In genomic region chr13:58761003-58761630, GRCm38 (mm10) we compare ENCODE assay signal across 33 mouse cellular contexts. TPM values are rescaled to one million over a fixed set of nuclear protein-coding genes. Genes with fewer than 3 reads are reported as not detected.
"Had no signal": no experiment of that assay in that cellular context is flagged by ENCODE, and none has a peak within 500 bp of the region (broad histone marks: within the 10 kb centered on the region; RNA-seq: fewer than 3 reads in every experiment).

No protein-coding gene starts in this region.

- H3K27me3 ChIP-seq: limb, embryonic 12.5 days; limb, embryonic 13.5 days; limb, embryonic 15.5 days; liver, embryonic 13.5 days; liver, embryonic 15.5 days; lung, embryonic 15.5 days; megakaryocyte, embryonic 14.5 days; midbrain, embryonic 12.5 days; midbrain, embryonic 13.5 days; midbrain, embryonic 15.5 days had no signal

- H3K36me3 ChIP-seq: limb, embryonic 10.5 days; limb, embryonic 12.5 days; limb, embryonic 13.5 days; limb, embryonic 15.5 days; liver, embryonic 13.5 days; liver, embryonic 15.5 days; lung, embryonic 15.5 days; midbrain, embryonic 10.5 days; midbrain, embryonic 12.5 days; midbrain, embryonic 13.5 days; midbrain, embryonic 15.5 days had no signal

- DNase-seq: left cerebral cortex, postnatal 4 days; liver, embryonic 13.5 days; lung, adult 18-20 months; lung, adult 2 months; lung, embryonic 14.5 days; lung, postnatal 10 days; lung, postnatal 14 days; lung, postnatal 36 days; lung, postnatal 4 days; midbrain, embryonic 14.5 days had no signal

- H3K4me3 ChIP-seq: left cerebral cortex, adult 2 months; limb, embryonic 10.5 days; limb, embryonic 12.5 days; limb, embryonic 13.5 days; limb, embryonic 15.5 days; liver, embryonic 13.5 days; liver, embryonic 15.5 days; lung, embryonic 15.5 days; megakaryocyte, embryonic 14.5 days; midbrain, embryonic 10.5 days; midbrain, embryonic 12.5 days; midbrain, embryonic 13.5 days; midbrain, embryonic 15.5 days; myocyte had no signal

- H3K9me3 ChIP-seq: limb, embryonic 10.5 days; limb, embryonic 12.5 days; limb, embryonic 13.5 days; limb, embryonic 15.5 days; liver, embryonic 13.5 days; liver, embryonic 15.5 days; lung, embryonic 15.5 days; midbrain, embryonic 10.5 days; midbrain, embryonic 12.5 days; midbrain, embryonic 13.5 days; midbrain, embryonic 15.5 days had no signal

- H3K27ac ChIP-seq: left cerebral cortex, adult 2 months; limb, embryonic 10.5 days; limb, embryonic 12.5 days; limb, embryonic 13.5 days; limb, embryonic 15.5 days; liver, embryonic 13.5 days; liver, embryonic 14.5 days; liver, embryonic 15.5 days; lung, embryonic 15.5 days; macrophage; midbrain, embryonic 10.5 days; midbrain, embryonic 12.5 days; midbrain, embryonic 13.5 days; midbrain, embryonic 15.5 days had no signal

- H3K4me1 ChIP-seq: limb, embryonic 12.5 days; limb, embryonic 13.5 days; limb, embryonic 15.5 days; liver, embryonic 13.5 days; lung, embryonic 15.5 days; megakaryocyte, embryonic 14.5 days; midbrain, embryonic 10.5 days; midbrain, embryonic 12.5 days; midbrain, embryonic 13.5 days; midbrain, embryonic 15.5 days had no signal

- H3K4me2 ChIP-seq: limb, embryonic 12.5 days; limb, embryonic 13.5 days; limb, embryonic 15.5 days; liver, embryonic 11.5 days; liver, embryonic 13.5 days; liver, embryonic 15.5 days; lung, embryonic 14.5 days; lung, embryonic 15.5 days; midbrain, embryonic 11.5 days; midbrain, embryonic 12.5 days; midbrain, embryonic 13.5 days; midbrain, embryonic 15.5 days had no signal

- H3K9ac ChIP-seq: limb, embryonic 12.5 days; limb, embryonic 13.5 days; limb, embryonic 15.5 days; liver, embryonic 13.5 days; liver, embryonic 14.5 days; liver, embryonic 15.5 days; lung, embryonic 14.5 days; lung, embryonic 15.5 days; midbrain, embryonic 12.5 days; midbrain, embryonic 13.5 days; midbrain, embryonic 15.5 days had no signal

- ATAC-seq: lung, postnatal 0 days; midbrain, embryonic 13.5 days; midbrain, embryonic 15.5 days; midbrain, embryonic 16.5 days had no signal

RNA-seq across cellular contexts. Expression of gene Ntrk2, which starts 45.3 kb away (rescaled TPM):
- total RNA-seq: megakaryocyte progenitor cell, adult 5-6 weeks; megakaryocyte, adult 5-6 weeks; megakaryocyte-erythroid progenitor cell, adult 5-6 weeks; monocyte, adult 5-6 weeks had no signal
- polyA plus RNA-seq: macrophage, myocyte had no signal
